Mouse (Mus musculus) testis, adult 2 months (tissue): ENCODE results near the gene Tgfbr1. TPM values are rescaled to one million over a fixed set of nuclear protein-coding genes. Genes with fewer than 3 reads are reported as not detected.
A peak's percentile ranks its signal among the peaks of the same experiment; 100 is the strongest.

Experiments
- H3K27ac ChIP-seq: fragments of 200-500 bp; 2 replicates; pipeline ENCODE4 v1.5.1; 2012; ENCODE audit warnings: low read depth, low read length; ENCODE audit not compliant: control insufficient read depth, insufficient read depth
- H3K27me3 ChIP-seq: fragments of 200-500 bp; 2 replicates; pipeline ENCODE4 v1.6.1; 2012; ENCODE audit warnings: mild to moderate bottlenecking, low read length, moderate library complexity; ENCODE audit not compliant: control insufficient read depth, insufficient read depth
- H3K36me3 ChIP-seq: fragments of 200-500 bp; 2 replicates; pipeline ENCODE4 v1.6.1; 2012; ENCODE audit warnings: mild to moderate bottlenecking, low read length; ENCODE audit not compliant: control insufficient read depth, insufficient read depth
- H3K4me1 ChIP-seq: fragments of 200-500 bp; 2 replicates; pipeline ENCODE4 v1.6.1; 2012; ENCODE audit warnings: low read length; ENCODE audit not compliant: control insufficient read depth, insufficient read depth
- H3K4me3 ChIP-seq: fragments of 200-500 bp; 2 replicates; pipeline ENCODE4 v1.5.1; 2012; ENCODE audit warnings: low read depth, mild to moderate bottlenecking, low read length, moderate library complexity, mixed read lengths; ENCODE audit not compliant: control insufficient read depth
- CTCF ChIP-seq: fragments of 200-500 bp; IDR thresholded peaks from 2 replicates; pipeline ENCODE4 v1.5.1; 2012; ENCODE audit warnings: low read depth, mild to moderate bottlenecking, inconsistent platforms, low read length, moderate library complexity; ENCODE audit not compliant: control insufficient read depth, insufficient read depth, insufficient replicate concordance
- POLR2A ChIP-seq: fragments of 200-500 bp; IDR thresholded peaks from 2 replicates; pipeline ENCODE4 v1.6.1; 2012; ENCODE audit warnings: low read depth, mild to moderate bottlenecking, inconsistent platforms, low read length, moderate library complexity; ENCODE audit not compliant: control insufficient read depth
- polyA plus RNA-seq: library from polyadenylated mRNA; depleted of rRNA; stranded (reverse); fragments of >200 nt; gene quantifications from 2 replicates; pipeline ENCODE4 v1.2.3, GENCODE M21; 2012; rRNA removed

The Tgfbr1 gene
- 10.7 and 17.2 TPM in 2 replicates for polyA plus RNA-seq

GRCm38 (mm10) chr4:47352803-47353388 is at the start of gene Tgfbr1:
Gene Tgfbr1 (plus strand): TSS chr4:47353222.
- peak within 1 kb of the TSS; percentile 92 for H3K27ac ChIP-seq
- H3K36me3 ChIP-seq: no peaks in the 10 kb centered on the region
- no peaks in the 10 kb centered on the region for H3K27me3 ChIP-seq
- H3K4me3 ChIP-seq: peak within 1 kb of the TSS; percentile 97
- peaks cover 5% of the 10 kb centered on the region for H3K4me1 ChIP-seq
- TF ChIP-seq CTCF (no peak), POLR2A (peak; percentile 71)

- no peak for TF ChIP-seq CTCF
- no peak for TF ChIP-seq POLR2A
- no peak overlapping the region for H3K27ac ChIP-seq
- no peaks in the 10 kb centered on the region for H3K4me1 ChIP-seq
- H3K27me3 ChIP-seq: no peaks in the 10 kb centered on the region
- H3K36me3 ChIP-seq: no peaks in the 10 kb centered on the region
- H3K4me3 ChIP-seq: no peak overlapping the region
Measured at GRCm38 (mm10) chr4:47303340-47303998, 49.6 kb upstream of the Tgfbr1 start.

GRCm38 (mm10) chr4:47309886-47310625 is 43.0 kb upstream of the Tgfbr1 start:
- H3K36me3 ChIP-seq: no peaks in the 10 kb centered on the region
- H3K27ac ChIP-seq: no peak overlapping the region
- TF ChIP-seq CTCF (no peak), POLR2A (no peak)
- no peaks in the 10 kb centered on the region for H3K27me3 ChIP-seq
- H3K4me1 ChIP-seq: no peaks in the 10 kb centered on the region
- no peak overlapping the region for H3K4me3 ChIP-seq

GRCm38 (mm10) chr4:47310812-47311211 is 42.2 kb upstream of the Tgfbr1 start:
- no peaks in the 10 kb centered on the region for H3K36me3 ChIP-seq
- H3K4me1 ChIP-seq: no peaks in the 10 kb centered on the region
- H3K27me3 ChIP-seq: no peaks in the 10 kb centered on the region
- TF ChIP-seq POLR2A: no peak
- TF ChIP-seq CTCF: no peak
- no peak overlapping the region for H3K4me3 ChIP-seq
- H3K27ac ChIP-seq: no peak overlapping the region

GRCm38 (mm10) chr4:47311467-47311866 is 41.6 kb upstream of the Tgfbr1 start:
- Histone ChIP-seq H3K4me1 (no peaks in the 10 kb centered on the region), H3K4me3 (no peak overlapping the region), H3K36me3 (no peaks in the 10 kb centered on the region), H3K27me3 (no peaks in the 10 kb centered on the region), H3K27ac (no peak overlapping the region)
- TF ChIP-seq CTCF: no peak
- TF ChIP-seq POLR2A: no peak

GRCm38 (mm10) chr4:47311929-47312328 is 41.1 kb upstream of the Tgfbr1 start:
- TF ChIP-seq CTCF (no peak), POLR2A (no peak)
- H3K4me1 ChIP-seq: no peaks in the 10 kb centered on the region
- no peaks in the 10 kb centered on the region for H3K27me3 ChIP-seq
- H3K27ac ChIP-seq: no peak overlapping the region
- no peaks in the 10 kb centered on the region for H3K36me3 ChIP-seq
- no peak overlapping the region for H3K4me3 ChIP-seq

GRCm38 (mm10) chr4:47312676-47313075 is 40.3 kb upstream of the Tgfbr1 start:
- TF ChIP-seq CTCF: no peak
- TF ChIP-seq POLR2A: no peak
- no peaks in the 10 kb centered on the region for H3K36me3 ChIP-seq
- H3K4me3 ChIP-seq: no peak overlapping the region
- H3K27me3 ChIP-seq: no peaks in the 10 kb centered on the region
- H3K27ac ChIP-seq: no peak overlapping the region
- no peaks in the 10 kb centered on the region for H3K4me1 ChIP-seq
